Mouse (Mus musculus): ENCODE results near the gene Tmem125. TPM values are rescaled to one million over a fixed set of nuclear protein-coding genes. Genes with fewer than 3 reads are reported as not detected.
A peak's percentile ranks its signal among the peaks of the same experiment; 100 is the strongest.

Tmem125 gene
- total RNA-seq (2012; rRNA removed) (1.5 and 1.8 TPM in 2 replicates), polyA plus RNA-seq (2012; ENCODE audit: insufficient read depth in 1 of 2, insufficient read length in 2 of 2, low read depth in 1 of 2, low replicate concordance in 2 of 2, missing spikeins in 1 of 2) (1 to 10 TPM in 1 of 2 experiments, not detected in 1; 3.2 TPM)

- peak; percentile 83 for DNase-seq (ENCODE audit: low read depth, low spot score)
- Histone ChIP-seq H3K4me1 (ENCODE audit: control insufficient read depth in 1 of 2, insufficient read depth in 2 of 2, low read length in 2 of 2) (peaks cover 0 to 4% of the 10 kb centered on the region in 2 experiments; a peak in 2 of 4 replicates), H3K9me3 (replicated peaks; ENCODE audit: insufficient read depth, low read length) (no peaks in the 10 kb centered on the region), H3K4me3 (ENCODE audit: control insufficient read depth in 1 of 2, insufficient read depth in 1 of 2, low read depth in 2 of 2, low read length in 2 of 2) (peak within 1 kb of the TSS; percentile 57 to 95), H3K79me2 (ENCODE audit: control insufficient read depth, insufficient read depth, low read length, poor library complexity) (no peaks in the 10 kb centered on the region; the same call in 1 of the 2 replicates), H3K36me3 (ENCODE audit: control insufficient read depth in 1 of 2, insufficient read depth in 2 of 2, low read length in 2 of 2) (no peaks in the 10 kb centered on the region), H3K27me3 (ENCODE audit: control insufficient read depth in 1 of 2, insufficient read depth in 2 of 2, low read length in 2 of 2) (peaks cover 2 to 6% of the 10 kb centered on the region in 2 experiments; a peak in 2 of 4 replicates), H3K9ac (ENCODE audit: control insufficient read depth, low read depth, low read length, poor library complexity, severe bottlenecking) (peak within 1 kb of the TSS; percentile 51), H3K27ac (ENCODE audit: control insufficient read depth, low read depth, low read length) (peak within 1 kb of the TSS; percentile 22; the same call in 1 of the 2 replicates)
- TF ChIP-seq CHD1 (IDR thresholded peaks at IDR 0.05; ENCODE audit: low read depth, low read length): no peak
- TF ChIP-seq TBP (IDR thresholded peaks at IDR 0.05; ENCODE audit: low read depth, low read length): peak; percentile 47; the same call in 1 of the 2 replicates
- TF ChIP-seq POLR2AphosphoS5 (IDR thresholded peaks at IDR 0.05; ENCODE audit: borderline replicate concordance, low read depth, low read length): no peak
- TF ChIP-seq RCOR1 (IDR thresholded peaks at IDR 0.05; ENCODE audit: low read depth, low read length): no peak
- no peak for TF ChIP-seq EP300 (IDR thresholded peaks at IDR 0.05; ENCODE audit: low read depth in 1 of 2, low read length in 2 of 2)
- TF ChIP-seq MYB (IDR thresholded peaks at IDR 0.05; ENCODE audit: low read depth, low read length): no peak
- TF ChIP-seq ZC3H11A (IDR thresholded peaks at IDR 0.05; ENCODE audit: low read depth, low read length): no peak
- TF ChIP-seq RAD21 (IDR thresholded peaks at IDR 0.05; ENCODE audit: low read depth, low read length): no peak
- no peak for TF ChIP-seq ZMIZ1 (IDR thresholded peaks at IDR 0.05; ENCODE audit: low read depth, low read length)
- TF ChIP-seq GATA1 (IDR thresholded peaks at IDR 0.05; ENCODE audit: low read depth, low read length): no peak
- TF ChIP-seq ZKSCAN1 (IDR thresholded peaks at IDR 0.05; ENCODE audit: low read depth, low read length): no peak
- TF ChIP-seq USF2 (IDR thresholded peaks at IDR 0.05; ENCODE audit: borderline replicate concordance in 1 of 2, insufficient read depth in 1 of 2, low read depth in 1 of 2, low read length in 2 of 2): no peak
- no peak for TF ChIP-seq JUND (IDR thresholded peaks at IDR 0.05; ENCODE audit: low read depth, low read length)
- TF ChIP-seq MAZ (IDR thresholded peaks at IDR 0.05; ENCODE audit: low read depth, low read length): peak; percentile 52; the same call in 1 of the 2 replicates
- 0 out of 2 replicates have a peak, but pooled peaks have one; percentile 17 for TF ChIP-seq NRF1 (IDR thresholded peaks at IDR 0.05; ENCODE audit: insufficient read depth, low read depth, low read length, poor library complexity, severe bottlenecking)
- no peak for TF ChIP-seq ZNF384 (IDR thresholded peaks at IDR 0.05; ENCODE audit: low read depth, low read length)
- TF ChIP-seq ETS1 (IDR thresholded peaks at IDR 0.05; ENCODE audit: low read depth, low read length): no peak
- TF ChIP-seq KAT2A (conservative IDR thresholded peaks at IDR 0.05; ENCODE audit: low read depth, low read length): no peak
- no peak for TF ChIP-seq CTCF (IDR thresholded peaks at IDR 0.05 in 2 of 3, conservative IDR thresholded peaks at IDR 0.05 in 1 of 3; ENCODE audit: control insufficient read depth in 1 of 3, insufficient read depth in 1 of 3, low read depth in 2 of 3, low read length in 3 of 3, poor library complexity in 1 of 3, severe bottlenecking in 1 of 3)
- peak; percentile 33; the same call in 1 of the 2 replicates for TF ChIP-seq ELF1 (IDR thresholded peaks at IDR 0.05; ENCODE audit: low read depth, low read length)
- peak in 1 of 2 experiments; percentile 72; a peak in 2 of 4 replicates for TF ChIP-seq POLR2A (IDR thresholded peaks at IDR 0.05; ENCODE audit: control insufficient read depth in 1 of 2, insufficient read depth in 1 of 2, low read depth in 1 of 2, low read length in 2 of 2, poor library complexity in 1 of 2)
- TF ChIP-seq UBTF (IDR thresholded peaks at IDR 0.05; ENCODE audit: borderline replicate concordance, insufficient read depth, low read depth, low read length): no peak
- peak; percentile 25; the same call in 1 of the 2 replicates for TF ChIP-seq TCF12 (IDR thresholded peaks at IDR 0.05; ENCODE audit: low read depth, low read length)
- TF ChIP-seq USF1 (IDR thresholded peaks at IDR 0.05; ENCODE audit: low read depth, low read length): no peak
- TF ChIP-seq E2F4 (IDR thresholded peaks at IDR 0.05; ENCODE audit: borderline replicate concordance, low read depth, low read length): no peak
- no peak for TF ChIP-seq GABPA (IDR thresholded peaks at IDR 0.05; ENCODE audit: low read depth, low read length)
- no peak for TF ChIP-seq HCFC1 (IDR thresholded peaks at IDR 0.05; ENCODE audit: low read depth, low read length)
- peak; percentile 55 for TF ChIP-seq NELFE (IDR thresholded peaks at IDR 0.05; ENCODE audit: low read depth, low read length)
- no peak for TF ChIP-seq MAFK (IDR thresholded peaks at IDR 0.05; ENCODE audit: borderline replicate concordance, low read depth, low read length)
- TF ChIP-seq SMC3 (IDR thresholded peaks at IDR 0.05; ENCODE audit: low read depth, low read length): no peak
- no peak for TF ChIP-seq MYC (IDR thresholded peaks at IDR 0.05; ENCODE audit: low read depth, low read length)
- peak; percentile 73; the same call in 1 of the 2 replicates for TF ChIP-seq POLR2AphosphoS2 (IDR thresholded peaks at IDR 0.05; ENCODE audit: low read length)
- TF ChIP-seq MEF2A (IDR thresholded peaks at IDR 0.05; ENCODE audit: extremely low read depth, insufficient replicate concordance, low read depth, low read length, poor library complexity, severe bottlenecking): no peak
- no peak for TF ChIP-seq MAX (IDR thresholded peaks at IDR 0.05; ENCODE audit: low read length)
- no peak for TF ChIP-seq CHD2 (IDR thresholded peaks at IDR 0.05; ENCODE audit: low read length)
These were observed at the start of gene Tmem125 for GRCm38 (mm10) chr4:118543592-118544260. Gene Tmem125, minus strand, starts transcription at chr4:118544044.

Measured in MEL (cell line).